Mouse (Mus musculus) CD4-positive, CD25-positive, alpha-beta regulatory T cell, adult 4 months (primary cell): Measurements from ENCODE around the gene Oog3. TPM values are rescaled to one million over a fixed set of nuclear protein-coding genes. Genes with fewer than 3 reads are reported as not detected.

Source experiments
- ATAC-seq: one replicate; pipeline ENCODE4 v1.8.0; 2017
- polyA plus RNA-seq, 2 experiments: library from polyadenylated mRNA; unstranded; fragments of 100-300 nt; shearing (Covaris generic); gene quantifications; one replicate each; pipeline ENCODE4 v1.2.1; 2017

The Oog3 gene
- not detected for polyA plus RNA-seq

DNA sequence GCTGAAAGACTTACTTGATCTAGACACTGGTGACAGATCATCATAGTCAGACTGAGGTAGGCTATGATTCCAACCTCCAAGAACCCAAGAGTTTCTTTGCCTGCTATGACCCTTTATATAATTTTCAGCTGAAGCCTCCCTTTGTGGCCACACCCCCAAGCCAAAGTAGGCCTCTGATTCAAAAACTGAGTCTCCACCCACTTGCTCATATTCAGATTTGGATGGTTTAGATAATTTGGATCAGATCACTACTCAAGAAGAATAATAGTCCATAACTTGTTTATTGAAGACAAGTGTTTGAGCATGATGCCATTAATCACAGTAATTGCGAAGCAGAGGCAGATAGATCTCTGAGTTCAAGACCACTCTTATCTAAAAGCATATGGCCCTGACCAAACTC lies at the start of gene Oog3:
TSS of gene Oog3 (minus strand) at position 101 of the 400 bp plus-strand sequence.
- no peak for ATAC-seq

DNA sequence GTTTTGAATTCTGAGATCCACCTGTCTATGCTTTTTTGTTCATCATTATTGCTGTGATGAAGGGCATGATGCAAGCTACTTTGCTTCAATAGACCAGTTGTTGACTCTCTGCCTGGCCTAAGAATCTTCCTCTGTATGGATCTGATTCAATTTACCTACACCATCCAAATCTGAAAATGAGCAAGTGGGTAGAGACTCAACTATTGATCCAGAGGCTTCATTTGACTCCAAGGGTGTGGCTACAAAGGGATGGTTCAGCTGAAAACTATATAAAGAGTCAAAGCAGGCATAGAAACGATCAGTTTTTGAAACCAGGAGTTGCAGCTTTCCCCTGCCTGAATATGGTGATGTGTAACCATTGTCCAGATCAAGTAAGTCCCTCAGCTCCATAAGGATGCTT lies 28.0 kb upstream of the Oog3 start, which contains the start of gene Oog2:
TSS of gene Oog2 (plus strand) at position 301 of the 400 bp plus-strand sequence.
- no peak for ATAC-seq

Other genes starting within 250 kb of the Oog3 start
- gene Pramef25, start 211.6 kb downstream of the Oog3 start, polyA plus RNA-seq = not detected
- gene Gm13101, start 195.7 kb downstream of the Oog3 start, polyA plus RNA-seq = not detected
- gene Pramef17, start 168.3 kb downstream of the Oog3 start, polyA plus RNA-seq = not detected
- gene Pramel4, start 103.5 kb downstream of the Oog3 start, polyA plus RNA-seq = not detected
- gene Gm13102, start 56.2 kb downstream of the Oog3 start, polyA plus RNA-seq = not detected
- gene Oog2, start 28.1 kb upstream of the Oog3 start, polyA plus RNA-seq = not detected
- gene C87977, start 50.7 kb upstream of the Oog3 start, polyA plus RNA-seq = not detected
- not detected for gene Pramel5, start 117.8 kb upstream of the Oog3 start, polyA plus RNA-seq
- gene Gm13128, start 167.6 kb upstream of the Oog3 start, polyA plus RNA-seq = not detected
- gene Gm13119, start 195.3 kb upstream of the Oog3 start, polyA plus RNA-seq = not detected
- gene Pramef20, start 215.3 kb upstream of the Oog3 start, polyA plus RNA-seq = not detected
- gene Pramef12, start 245.8 kb upstream of the Oog3 start, polyA plus RNA-seq = not detected